Mouse (Mus musculus) adrenal gland, postnatal 10 days (tissue): ENCODE data around the gene Mst1. TPM values are rescaled to one million over a fixed set of nuclear protein-coding genes. Genes with fewer than 3 reads are reported as not detected.

Experiments
- DNase-seq: peaks from one replicate; pipeline ENCODE4 v3.0.0; 2021; ENCODE audit warnings: mixed read lengths
- microRNA-seq: library from miRNA; unstranded; fragments of <30 nt; microRNA quantifications from one replicate; pipeline ENCODE4 v1.2.0, GENCODE M21; 2021
- total RNA-seq, 2 experiments: library from RNA; stranded (reverse); gene quantifications; 2 replicates each; pipeline ENCODE4 v1.2.3; 2021

Gene Mst1
- total RNA-seq, 2 experiments from 2014 or later: 12.8 to 28.1 TPM

DNA sequence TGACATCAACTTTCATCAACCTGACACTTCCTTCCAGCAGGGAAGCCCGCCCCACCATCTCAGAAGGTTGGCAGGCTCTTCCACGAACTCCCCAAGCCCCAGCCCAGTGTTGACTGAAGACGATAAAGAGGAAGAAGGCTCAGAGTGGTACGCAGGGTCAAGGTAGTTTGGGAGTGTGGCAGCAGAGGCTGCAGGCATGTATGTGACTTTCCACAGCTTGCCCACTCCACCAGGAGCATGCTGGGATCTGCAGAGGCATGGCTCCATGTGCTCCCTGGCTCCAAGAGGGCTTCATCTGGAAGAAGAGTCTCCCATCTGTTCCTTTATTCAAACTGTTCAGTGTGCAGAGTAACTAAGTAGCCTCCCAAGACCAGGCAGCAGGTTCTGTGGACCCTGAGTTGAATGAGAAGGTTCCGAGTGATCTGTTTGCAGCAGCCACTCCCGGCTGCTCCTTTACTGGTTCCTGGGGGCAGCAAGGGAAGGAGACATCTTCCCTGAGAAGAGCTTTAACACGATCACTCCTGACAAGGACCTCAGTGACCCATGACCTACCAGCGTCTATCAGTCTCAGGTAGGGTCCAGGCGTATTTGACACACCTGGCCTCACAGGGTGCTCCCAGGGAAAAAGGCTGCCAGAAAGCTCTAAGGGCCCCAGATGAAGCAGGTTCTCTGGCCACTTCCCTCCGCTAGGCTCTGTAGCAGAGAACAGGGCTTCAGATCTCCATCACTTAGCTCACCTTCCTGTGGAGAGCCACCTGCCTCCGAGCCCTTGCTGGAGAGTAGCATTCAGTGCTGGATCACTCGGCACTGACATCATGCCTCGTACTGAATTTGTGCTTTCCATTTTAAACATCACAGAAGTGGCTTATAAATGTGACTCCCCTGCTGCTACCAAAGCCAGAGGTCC lies 49.1 kb downstream of the Mst1 start:
- no peak for DNase-seq

DNA sequence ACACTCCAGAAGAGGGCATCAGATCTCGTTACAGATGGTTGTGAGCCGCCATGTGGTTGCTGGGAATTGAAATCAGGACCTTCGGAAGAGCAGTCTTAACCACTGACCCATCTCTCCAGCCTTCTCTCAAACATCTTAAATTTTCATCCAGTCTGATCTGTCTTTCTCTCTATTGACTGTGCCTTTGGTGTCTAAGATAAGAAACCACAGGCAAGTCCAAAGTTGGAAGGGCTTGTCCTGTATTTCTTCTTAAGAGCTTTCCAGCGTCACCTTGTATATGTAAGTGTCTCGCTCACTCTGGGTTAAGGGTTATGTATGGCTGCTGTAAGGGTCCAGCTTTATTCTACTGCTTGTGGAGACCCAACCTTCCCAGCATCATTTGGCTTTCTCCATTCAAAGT lies 51.3 kb downstream of the Mst1 start:
- no peak for DNase-seq

- no peak for DNase-seq
These were observed 52.1 kb downstream of the Mst1 start for GRCm38 (mm10) chr9:108132373-108132772.

- no peak for DNase-seq
These were observed 53.2 kb downstream of the Mst1 start for GRCm38 (mm10) chr9:108133478-108133877.

Small RNA genes lying within 50 kb of the gene (microRNA-seq; reads per million reads assigned to microRNA genes)
- gene Gm47303: not detected
- gene Mir7088: not detected

Other genes starting within 250 kb of the Mst1 start
- gene Rbm6, start 207.2 kb upstream of the Mst1 start, total RNA-seq: 10 to 100 TPM; 35.9 to 56.7 TPM
- 10 to 100 TPM; 11.1 to 13.1 TPM for gene Mon1a, start 192.3 kb upstream of the Mst1 start, total RNA-seq
- 1 to 10 TPM; 5.6 to 8.5 TPM for gene Mst1r, start 173.6 kb upstream of the Mst1 start, total RNA-seq
- not detected for gene Actl11, start 152.0 kb upstream of the Mst1 start, total RNA-seq
- gene Camkv, start 144.8 kb upstream of the Mst1 start, total RNA-seq: 1 to 10 TPM; 1.6 to 2.7 TPM
- gene Traip, start 130.3 kb upstream of the Mst1 start, total RNA-seq: 1 to 10 TPM; 5.1 to 7.4 TPM
- gene Uba7, start 104.9 kb upstream of the Mst1 start, total RNA-seq: 10 to 100 TPM; 19.0 to 22.5 TPM
- gene Gm20661, start 97.4 kb upstream of the Mst1 start, total RNA-seq: under 1 TPM; 0.48 to 0.85 TPM
- gene Inka1, start 94.6 kb upstream of the Mst1 start, total RNA-seq: 10 to 100 TPM; 18.6 to 18.7 TPM
- gene Cdhr4, start 87.9 kb upstream of the Mst1 start, total RNA-seq: 1 to 10 TPM; 1.7 to 2.6 TPM
- gene Gm20662, start 84.1 kb upstream of the Mst1 start, total RNA-seq: 1 to 10 TPM; 1.1 to 1.6 TPM
- gene Ip6k1, start 77.9 kb upstream of the Mst1 start, total RNA-seq: 10 to 100 TPM; 88.7 to 97.3 TPM
- gene Gmppb, start 31.2 kb upstream of the Mst1 start, total RNA-seq: 10 to 100 TPM; 18.5 to 21.0 TPM
- gene Amigo3, start 27.3 kb upstream of the Mst1 start, total RNA-seq: 1 to 10 TPM; 2.7 to 3.4 TPM
- 10 to 100 TPM; 54.3 to 71.9 TPM for gene Rnf123, start 2.9 kb downstream of the Mst1 start, total RNA-seq
- 10 to 100 TPM; 72.2 to 81.8 TPM for gene Apeh, start 14.2 kb downstream of the Mst1 start, total RNA-seq
- 1 to 10 TPM; 1.7 to 2.7 TPM for gene Bsn, start 109.9 kb downstream of the Mst1 start, total RNA-seq
- gene Dag1, start 183.5 kb downstream of the Mst1 start, total RNA-seq: 100 to 1,000 TPM; 168 to 192 TPM
- 10 to 100 TPM; 20.2 to 28.6 TPM for gene Nicn1, start 210.0 kb downstream of the Mst1 start, total RNA-seq
- 10 to 100 TPM in 1 of 2 experiments, 1 to 10 TPM in 1; 9.3 to 14.7 TPM for gene Amt, start 216.4 kb downstream of the Mst1 start, total RNA-seq
- gene Rhoa, start 225.7 kb downstream of the Mst1 start, total RNA-seq: 100 to 1,000 TPM; 352 to 357 TPM
- 10 to 100 TPM; 28.9 to 36.6 TPM for gene Tcta, start 225.7 kb downstream of the Mst1 start, total RNA-seq